Mouse (Mus musculus) cerebellum, postnatal 36 days (tissue): ENCODE data around the gene Eef1akmt1.

Experiments
- DNase-seq, 2 experiments: peaks; one replicate each; pipeline ENCODE4 v3.0.0; 2021 to 2022; ENCODE audit warnings: mixed read lengths in 2 of 2

Eef1akmt1 gene

DNA sequence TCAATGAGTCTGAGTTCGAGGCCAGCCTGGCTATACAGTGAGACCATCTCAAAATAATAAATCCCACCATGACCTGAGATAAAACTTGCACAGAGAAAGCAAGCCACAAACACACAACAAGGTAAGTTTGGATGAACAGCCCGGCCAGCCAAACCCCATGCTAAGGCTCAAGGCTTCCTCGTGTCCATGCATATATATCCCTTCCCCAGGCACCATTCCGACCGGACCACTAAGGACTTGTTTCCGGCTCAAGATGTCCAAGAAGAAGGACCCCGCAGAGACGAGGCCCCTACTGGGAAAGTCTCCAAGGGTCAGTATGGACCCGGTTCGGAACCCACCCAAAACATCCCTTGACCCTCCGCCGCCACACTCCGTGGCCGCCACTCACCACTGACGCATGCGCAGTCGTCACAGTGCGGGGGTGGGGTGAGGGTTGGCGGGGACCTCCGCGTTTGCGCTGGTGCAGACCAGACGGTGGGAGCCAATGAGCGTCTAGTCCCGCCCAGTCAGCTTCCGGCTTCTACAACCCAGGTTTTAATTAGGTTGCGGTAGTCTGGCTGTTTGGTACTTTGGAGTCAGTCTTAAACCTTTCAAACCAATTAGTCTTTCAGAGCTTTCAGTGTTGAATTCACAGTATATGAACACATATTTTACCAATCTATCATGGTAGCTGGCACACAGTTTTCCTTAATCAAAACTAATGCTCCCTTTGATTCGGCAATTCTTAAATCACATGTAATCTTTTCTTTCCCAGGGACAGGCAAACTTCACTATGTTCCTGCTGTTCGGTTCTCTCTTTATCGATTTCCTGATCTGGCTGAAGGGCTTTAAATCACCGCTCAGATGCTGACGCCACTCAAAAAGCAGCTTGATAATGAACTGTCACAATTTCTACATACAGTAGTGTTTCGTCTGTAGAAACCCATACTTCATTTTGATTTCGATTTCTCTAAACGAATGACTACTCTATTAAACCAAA lies at the start of gene Eef1akmt1:
Eef1akmt1 (minus strand) TSS at position 458 of the 979 bp plus-strand sequence.
- peak; percentile 95 to 97 for DNase-seq

DNA sequence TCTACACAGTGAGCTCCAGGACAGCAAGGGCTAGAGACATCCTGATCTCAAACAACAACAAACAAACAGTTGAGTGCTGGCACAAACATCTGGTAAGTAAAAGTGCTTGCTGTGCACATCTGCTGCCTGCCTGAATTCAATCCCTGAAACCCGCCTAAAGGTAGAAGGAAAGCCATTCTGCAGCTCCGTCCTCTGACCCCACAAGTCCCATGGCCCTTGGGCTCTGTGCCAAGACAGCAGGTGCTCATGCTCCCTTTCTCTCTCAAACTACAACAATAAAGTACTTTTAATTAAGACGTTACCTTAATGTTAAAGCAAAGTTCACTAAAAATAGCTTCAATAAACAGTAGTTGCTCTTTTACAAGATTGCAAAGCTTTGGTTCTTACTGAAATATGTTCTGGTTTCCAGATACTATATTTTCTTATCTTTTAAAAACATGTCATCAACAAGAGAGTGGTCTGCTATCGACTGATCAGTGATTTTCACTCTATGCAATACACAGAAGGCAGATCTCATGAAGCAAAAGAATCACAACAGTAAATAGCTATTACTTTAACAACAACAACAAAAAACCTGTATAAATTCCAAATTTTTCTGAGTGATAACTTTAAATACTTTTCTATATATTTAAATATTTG lies 49.3 kb upstream of the Eef1akmt1 start:
- peak; percentile 33 to 46 for DNase-seq

DNA sequence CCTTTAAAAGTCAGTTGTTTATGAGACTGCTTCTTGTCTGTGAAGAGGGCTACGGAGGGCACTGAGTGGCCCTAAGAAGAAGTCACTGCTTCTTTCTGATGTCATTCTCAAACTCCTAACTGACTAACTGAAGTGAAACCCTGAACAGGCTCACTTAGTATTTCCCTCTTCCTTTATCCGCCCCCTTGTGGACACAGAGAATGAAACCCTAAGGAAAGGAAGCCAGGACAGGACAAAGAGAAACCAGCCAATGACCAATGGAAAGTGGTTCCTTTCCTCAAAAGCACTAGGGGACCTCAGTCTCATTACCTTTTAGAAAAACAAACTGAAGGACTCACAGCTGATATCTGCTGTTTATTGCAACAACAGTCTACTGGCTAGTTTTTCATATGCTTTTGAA lies 48.1 kb upstream of the Eef1akmt1 start:
- DNase-seq, result peak in 1 of 2 experiments; percentile 28

DNA sequence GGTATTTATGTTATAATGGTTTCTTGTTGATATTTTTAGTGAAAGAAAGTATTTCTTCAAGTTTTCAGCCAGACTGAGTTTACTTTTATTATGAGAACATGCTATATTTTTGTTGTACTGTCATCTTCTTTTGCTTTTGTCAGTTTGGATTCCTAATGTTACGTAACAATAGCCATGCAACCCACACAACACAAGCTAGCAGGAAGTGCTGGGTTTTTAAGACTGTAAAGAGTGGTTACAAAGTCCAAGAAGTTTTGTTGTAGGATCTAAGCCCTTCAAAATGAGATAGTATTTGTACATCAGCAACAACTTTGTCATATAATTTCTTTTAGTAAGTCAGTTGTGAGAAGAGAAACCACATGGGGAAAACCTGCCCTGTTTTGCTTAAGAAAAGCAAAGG lies 46.3 kb upstream of the Eef1akmt1 start:
- DNase-seq, result no peak

DNA sequence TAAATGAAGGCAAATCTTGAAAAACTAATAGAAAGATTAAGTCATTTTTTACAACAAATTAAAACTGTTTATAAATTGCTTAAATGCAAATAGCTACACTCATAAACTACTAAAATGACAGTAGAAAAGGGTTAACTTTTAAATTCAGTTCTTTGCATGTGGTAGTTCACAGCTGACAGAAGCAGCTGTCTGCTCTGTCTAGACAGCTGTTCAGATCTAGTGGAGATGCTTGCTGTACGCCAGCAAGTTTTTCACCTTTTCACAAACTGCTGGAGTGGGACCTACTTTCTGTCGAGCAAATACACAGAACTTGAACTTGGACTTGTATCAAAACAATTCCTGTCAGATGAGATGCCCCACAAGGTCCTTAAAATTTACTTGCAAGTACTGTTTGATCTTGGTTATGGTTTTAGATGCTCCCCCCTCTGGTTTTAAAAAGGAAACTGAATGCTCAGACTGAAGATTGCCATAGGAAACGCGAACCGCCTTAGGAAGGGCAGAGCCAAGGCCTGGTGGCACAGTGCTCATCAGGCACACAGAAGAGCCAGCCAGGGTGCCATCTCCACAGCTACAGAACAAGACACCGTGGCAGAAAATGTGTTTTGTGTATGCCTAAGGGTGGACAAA lies 45.0 kb upstream of the Eef1akmt1 start:
- DNase-seq, result no peak

DNA sequence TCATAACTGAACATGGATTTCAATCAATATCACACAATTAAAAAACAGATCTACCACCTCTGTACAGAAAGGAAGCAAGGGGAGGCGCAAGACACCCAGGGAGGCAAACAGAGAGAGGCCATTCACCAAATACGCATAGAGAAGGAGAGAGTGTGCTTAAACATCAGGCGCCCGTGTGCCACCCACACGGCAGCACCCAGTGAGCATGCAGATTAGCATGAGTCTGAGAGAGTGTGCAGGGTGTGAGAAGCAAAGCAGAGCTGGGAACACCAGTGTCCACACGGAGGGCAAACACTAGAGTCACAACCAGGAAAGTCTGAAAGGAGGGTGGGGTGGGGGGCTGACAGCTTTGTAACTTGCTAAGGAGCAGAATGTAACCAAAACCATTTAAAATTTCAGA lies 44.4 kb upstream of the Eef1akmt1 start:
- DNase-seq, result no peak

DNA sequence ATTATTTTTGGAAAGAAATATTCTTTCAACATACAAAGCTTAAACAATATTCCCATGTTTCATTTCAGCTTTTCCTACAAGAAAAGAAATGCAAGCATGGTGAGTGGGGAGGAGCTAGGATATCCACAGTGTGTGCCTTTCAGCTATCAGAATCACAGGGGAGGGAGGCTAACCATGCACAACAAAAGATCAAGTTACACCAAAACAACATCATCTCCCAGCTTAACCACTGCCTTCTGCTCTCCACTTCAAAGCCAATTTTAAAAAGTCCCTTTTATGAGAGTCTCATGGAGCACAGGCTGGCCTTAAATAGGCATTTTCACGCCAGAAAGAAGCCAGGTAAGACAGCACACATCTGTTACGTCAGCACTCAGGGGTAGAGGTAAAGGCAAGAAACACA lies 39.6 kb upstream of the Eef1akmt1 start:
- DNase-seq, result no peak

DNA sequence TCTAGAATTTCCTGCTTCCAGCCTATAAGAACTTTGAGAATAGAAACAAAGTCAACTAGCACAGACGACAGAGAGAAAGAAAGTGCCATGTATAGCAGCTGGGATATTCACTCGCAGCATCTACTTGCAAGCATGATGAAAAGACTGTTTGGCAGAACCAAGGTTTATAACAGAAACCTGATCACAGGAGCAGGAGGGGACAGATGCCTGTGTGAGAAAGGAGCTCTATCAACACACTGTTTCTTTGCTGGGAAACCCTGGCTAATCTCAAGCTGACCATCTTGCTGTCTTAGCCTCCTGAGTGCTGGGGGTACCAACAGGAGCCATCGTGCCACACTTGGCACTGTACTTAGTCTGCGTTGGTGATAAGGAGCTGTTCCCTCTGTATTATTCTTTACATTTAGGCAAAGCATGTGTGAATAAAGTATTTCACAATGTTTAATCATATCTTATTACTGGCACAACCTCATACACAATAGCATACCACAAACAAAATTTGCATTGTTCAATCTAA lies 38.5 kb upstream of the Eef1akmt1 start:
- DNase-seq, result no peak

DNA sequence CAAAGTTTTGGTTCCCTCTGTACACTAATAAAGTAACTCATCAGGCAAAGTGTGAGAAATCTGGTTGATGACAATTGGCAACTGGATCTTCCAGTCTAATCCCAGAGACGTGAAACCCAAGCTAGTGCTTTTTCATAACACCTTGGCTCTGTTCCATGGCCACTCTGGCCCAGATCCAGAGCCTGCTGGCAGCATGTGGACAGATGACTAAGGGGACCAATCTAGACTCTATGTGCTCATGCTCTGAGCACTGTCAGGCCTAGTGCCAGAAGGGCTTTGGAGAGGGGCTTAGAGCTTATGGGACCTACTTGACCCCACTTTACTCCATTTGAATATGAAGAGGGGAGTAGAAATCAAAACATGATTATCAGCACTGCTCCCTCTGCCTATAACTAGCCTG lies 36.1 kb upstream of the Eef1akmt1 start:
- DNase-seq, result peak; percentile 96 to 98

DNA sequence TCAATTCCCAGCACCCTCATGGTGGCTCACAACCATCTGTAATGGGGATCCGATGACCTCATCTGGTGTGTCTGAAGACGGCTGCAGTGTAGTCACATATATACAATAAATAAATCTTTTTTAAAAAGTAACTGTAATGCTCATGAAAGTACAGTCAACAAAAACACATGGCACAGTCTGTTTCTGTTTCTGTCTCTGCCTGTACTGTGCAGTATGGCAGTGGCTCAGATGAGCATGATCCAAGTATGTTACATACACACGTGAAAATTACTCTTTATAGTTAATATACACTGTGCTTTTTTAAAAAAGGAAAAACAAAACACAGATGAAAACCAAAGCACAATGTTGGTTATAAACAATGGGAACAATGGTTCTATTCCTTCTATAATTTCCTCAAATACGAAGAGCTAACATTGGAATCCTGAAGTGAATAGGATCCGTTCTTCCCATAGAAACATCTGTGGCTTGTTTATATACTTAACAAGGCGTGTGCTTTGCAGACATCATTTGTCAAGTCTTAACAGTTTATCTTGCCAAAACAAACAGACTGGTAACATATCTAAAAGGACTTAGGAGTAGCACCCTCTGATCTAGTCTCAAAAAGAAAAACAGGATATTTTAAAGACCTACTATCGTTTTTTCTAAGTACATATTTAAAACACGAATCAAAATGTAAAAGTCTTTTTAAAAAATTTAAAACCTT lies 35.4 kb upstream of the Eef1akmt1 start:
- no peak for DNase-seq

DNA sequence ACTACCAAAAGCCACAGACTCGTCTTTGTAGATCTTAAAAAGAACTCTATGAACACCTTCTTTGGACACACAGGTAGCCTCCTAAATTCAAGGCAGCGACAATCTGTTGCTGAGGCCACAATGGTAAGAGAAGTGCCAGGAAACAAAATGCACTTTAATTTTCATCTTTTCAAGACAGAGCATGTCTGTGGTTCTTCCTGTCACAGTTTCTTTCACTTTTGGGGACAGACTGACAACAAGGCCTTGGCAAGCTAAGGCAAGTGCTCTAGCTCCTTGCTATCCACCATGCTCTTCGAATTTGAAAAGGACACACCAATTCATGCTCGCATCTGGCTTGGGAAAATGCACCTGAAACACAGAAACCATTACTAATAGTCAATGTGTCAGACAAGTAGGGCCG lies 21.9 kb upstream of the Eef1akmt1 start:
- no peak for DNase-seq

DNA sequence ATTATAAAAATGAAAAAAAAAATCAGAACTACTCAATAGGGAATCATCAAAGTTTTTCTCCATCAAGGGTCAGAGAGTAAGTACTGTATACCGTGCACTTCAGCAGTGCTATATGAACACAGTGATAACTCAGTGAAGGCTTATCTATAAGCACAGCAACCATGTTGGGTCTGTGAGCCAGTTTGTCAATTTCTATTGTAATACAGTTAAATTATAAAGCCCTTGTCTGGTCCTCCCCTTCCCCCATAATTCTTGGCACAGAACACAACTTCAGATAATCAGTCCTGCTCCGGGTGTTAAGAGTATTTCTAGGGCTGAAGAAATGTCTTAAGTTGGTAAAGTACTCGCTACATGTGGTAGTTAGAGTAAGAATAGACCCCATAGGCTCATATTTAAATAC lies 20.4 kb upstream of the Eef1akmt1 start:
- no peak for DNase-seq

DNA sequence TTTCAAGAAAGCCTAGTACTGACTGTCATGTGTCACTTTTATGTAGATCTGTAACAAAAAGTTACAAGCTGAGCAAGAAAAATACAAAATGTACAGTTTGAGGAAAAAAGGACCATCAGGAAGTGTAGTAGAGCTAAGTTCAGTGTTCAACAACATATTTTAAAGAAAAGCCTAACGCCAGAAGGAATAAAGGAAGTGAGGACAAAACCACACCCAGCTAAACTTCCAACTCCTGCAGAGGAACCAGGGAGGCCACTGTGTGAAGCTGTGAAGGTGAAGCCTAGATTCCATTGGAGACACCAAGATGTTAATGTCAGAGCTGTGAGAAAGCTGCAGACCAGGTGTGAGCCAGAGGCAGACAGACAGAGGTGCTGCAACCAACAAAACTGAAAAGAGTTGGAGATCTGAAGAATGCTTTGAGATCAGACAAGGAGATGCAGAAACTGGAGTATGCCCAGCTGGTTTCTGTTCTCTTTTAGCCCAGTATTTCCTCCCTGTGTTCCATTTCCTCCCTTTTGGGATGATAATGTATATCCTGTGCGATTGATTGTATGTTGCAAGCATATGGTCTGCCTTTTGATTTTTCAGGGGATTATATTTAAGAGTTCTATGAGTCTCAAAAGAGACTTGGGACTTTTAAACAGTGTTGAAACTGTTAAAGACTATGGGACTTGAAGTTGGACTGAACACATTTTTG lies 5.1 kb upstream of the Eef1akmt1 start:
- DNase-seq, result no peak

DNA sequence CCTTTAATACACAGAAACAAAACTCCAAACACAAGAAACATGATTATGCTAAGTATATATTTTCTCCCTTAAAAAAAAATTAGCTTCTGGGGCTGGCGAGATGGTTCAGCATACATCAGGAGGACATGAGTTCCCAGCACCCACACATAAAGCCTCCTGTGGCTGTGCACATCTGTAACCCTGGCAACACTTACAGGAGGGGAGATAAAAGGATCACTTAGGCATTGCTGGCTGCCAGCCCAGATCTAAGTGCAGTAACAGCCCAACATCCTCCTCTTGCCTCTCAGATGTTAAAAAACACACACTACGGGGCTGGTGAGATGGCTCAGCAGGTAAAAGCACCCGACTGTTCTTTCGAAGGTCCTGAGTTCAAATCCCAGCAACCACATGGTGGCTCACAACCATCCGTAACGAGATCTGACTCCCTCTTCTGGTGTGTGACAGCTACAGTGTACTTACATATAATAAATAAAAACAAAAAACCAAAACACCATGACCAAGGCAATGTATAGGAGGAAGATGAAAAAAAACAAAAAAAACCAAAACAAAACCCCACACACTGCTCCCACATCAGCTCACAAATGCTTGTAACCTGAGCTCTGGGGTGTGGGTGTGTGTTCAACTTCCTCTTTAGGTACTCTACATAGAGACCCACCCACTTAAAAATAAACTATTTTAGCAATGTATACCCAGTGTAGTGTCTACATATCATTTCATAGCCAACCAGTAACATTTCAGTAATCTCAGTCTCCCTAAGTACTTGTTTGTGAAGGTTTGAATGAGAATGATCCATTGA lies 3.6 kb upstream of the Eef1akmt1 start:
- no peak for DNase-seq

DNA sequence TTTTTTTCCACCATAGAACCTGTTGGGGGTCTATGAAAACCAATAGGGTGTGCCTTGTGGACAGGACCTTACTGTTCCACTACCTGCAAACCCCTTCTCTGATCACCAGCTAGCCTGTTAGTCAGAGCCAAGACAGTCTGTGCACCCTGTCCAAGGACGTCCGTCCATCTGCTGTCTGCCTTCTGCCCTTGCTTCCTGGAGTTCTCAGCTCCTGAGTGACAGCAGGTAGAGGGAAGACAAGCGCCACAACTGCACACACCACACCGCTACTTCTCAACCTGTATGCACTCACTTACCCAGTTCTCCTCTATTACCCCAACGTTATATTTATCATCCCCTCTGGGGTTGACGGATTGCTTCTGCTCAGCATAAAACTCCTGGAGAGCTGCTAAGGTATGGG lies 5.8 kb downstream of the Eef1akmt1 start:
- peak in 1 of 2 experiments; percentile 29 for DNase-seq

DNA sequence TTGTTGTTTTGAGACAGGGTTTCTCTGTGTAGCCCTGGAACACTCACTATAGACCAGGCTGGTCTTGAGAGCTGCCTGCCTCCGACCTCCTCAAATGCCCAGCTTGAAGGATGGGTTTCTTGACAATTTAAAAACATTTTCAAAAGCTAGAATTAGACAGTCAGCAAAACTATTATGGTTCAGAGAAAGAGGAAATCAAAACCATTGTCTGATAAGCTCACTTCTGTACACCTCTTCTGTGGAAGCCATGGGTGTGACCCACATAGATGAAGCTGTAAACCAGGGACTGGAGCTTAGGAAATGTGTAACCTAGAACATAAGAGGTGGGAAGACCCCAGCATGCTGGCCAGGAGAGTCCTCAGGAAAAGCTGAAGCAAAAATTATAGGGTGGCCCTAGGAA lies 14.5 kb downstream of the Eef1akmt1 start:
- DNase-seq, result no peak

DNA sequence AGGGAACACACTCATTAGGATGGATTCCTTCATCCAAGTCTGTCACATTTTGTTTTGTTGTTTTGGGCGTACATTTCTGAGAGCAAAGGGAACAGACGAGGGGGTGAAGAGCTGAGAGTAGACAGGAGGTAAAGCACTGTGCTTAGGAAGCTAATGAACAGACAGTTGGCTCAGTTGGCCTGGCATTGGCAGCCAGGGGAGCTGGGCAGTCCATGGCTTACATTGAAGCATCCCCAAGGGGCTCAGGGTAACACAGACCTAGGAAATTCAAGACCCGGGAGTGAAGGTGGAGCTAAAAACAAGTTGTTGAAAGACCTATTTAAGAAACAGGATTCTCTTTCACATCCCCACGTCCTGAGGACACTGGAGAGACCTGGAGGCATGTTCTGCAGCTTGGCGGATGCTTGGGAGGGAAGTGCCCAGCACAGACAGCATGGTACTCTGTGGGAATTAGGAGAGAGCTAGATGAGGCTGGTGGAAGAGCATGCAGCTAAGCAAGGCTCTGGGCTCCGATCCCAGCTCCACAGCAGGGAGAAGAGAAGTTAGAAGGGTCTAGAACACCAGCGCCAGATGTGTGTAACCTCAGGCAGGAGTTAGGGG lies 15.8 kb downstream of the Eef1akmt1 start:
- DNase-seq, result peak in 1 of 2 experiments; percentile 29

DNA sequence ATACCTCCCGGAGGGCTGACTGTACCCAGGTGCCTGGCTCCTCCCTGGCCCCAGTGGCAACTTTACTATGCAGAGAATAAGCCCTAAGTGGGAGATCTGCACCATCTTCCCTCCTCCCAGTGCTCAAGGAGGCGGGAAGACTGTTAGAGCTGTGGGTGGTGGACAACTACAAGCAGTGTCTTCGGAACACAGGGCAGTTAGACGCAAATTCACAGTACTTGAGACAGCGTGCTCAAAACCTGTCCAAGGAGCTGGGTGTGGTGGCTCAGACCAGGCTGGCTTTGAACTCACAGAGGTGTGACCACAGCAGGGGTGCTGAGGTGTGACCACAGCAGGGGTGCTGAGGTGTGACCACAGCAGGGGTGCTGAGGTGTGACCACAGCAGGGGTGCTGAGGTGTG lies 17.0 kb downstream of the Eef1akmt1 start:
- no peak for DNase-seq

DNA sequence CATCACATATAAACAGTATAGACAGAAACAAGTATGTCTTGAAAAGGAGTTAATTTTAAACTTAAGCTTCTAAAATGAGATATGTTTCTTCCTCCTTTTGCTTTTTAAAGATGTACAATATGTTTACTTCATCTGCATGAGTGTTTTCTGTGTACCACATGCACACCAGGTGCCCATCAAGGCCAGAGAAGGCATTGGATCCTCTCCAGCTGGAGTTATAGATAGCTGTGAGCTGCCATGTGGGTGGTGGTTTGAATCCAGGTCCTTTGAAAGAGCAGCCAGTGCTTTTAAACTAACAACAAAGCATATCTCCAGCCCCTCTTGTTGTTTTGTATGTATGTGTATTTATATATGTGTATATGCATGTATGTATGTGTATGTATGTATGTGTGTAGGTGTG lies 18.5 kb downstream of the Eef1akmt1 start:
- no peak for DNase-seq

DNA sequence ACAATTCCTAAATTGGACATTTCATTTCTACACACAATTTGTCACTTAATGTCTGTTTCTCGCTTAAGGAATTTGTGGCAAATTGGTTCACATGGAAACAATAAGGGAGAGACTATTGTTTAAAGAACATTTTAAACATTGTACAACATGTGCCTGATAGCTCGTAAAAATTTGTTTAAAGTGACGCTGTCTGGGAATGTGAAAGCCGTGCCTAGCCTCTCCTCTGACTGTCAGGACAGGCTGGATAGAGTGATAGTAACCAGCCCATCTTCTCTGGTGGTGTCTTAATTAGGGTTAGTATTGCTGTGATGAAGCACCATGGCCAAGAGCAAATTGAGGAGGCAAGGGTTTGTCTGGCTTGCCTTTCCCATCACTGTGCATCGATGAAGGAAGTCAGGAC lies 24.4 kb downstream of the Eef1akmt1 start:
- DNase-seq, result no peak

DNA sequence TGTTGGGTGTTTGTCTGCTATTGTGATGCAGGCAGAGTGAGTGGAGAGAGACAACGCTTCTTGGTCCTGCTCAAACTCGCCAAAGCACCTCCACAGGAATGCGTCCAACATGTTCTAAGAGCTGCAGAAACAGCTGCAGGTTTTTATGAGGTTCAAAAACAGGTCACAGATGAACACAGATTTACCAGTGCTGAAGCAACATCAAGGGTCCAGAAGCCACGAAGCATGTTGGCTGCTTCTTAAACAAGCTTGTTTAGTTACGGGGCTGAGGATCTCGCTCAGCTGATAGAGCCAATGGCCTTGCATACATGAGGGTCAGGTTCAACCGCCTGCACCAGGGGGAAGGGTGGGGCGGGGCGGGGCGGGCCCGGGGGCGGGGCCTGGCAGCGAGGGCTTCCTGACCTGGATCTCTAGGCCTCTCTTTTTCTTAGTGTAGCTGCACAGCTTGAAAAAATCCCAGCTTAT lies 24.8 kb downstream of the Eef1akmt1 start:
- no peak for DNase-seq
